Comparison of ENCODE assay signal across 24 mouse cellular contexts in genomic region chr8:94776346-94776745, GRCm38 (mm10). TPM values are rescaled to one million over a fixed set of nuclear protein-coding genes. Genes with fewer than 3 reads are reported as not detected.
"Had no signal": no experiment of that assay in that cellular context is flagged by ENCODE, and none has a peak within 500 bp of the region (broad histone marks: within the 10 kb centered on the region; RNA-seq: fewer than 3 reads in every experiment).

No protein-coding gene starts in this region.

- H3K27ac ChIP-seq: midbrain, embryonic 10.5 days; midbrain, embryonic 12.5 days; neural tube, embryonic 13.5 days; neural tube, embryonic 15.5 days; stomach, embryonic 15.5 days; stomach, postnatal 0 days had no signal

- H3K4me3 ChIP-seq: midbrain, embryonic 10.5 days; midbrain, embryonic 12.5 days; myocyte; neural tube, embryonic 13.5 days; neural tube, embryonic 15.5 days; stomach, embryonic 15.5 days had no signal

- DNase-seq: lung, embryonic 14.5 days; lung, postnatal 10 days; lung, postnatal 4 days; midbrain, embryonic 14.5 days; retina, postnatal 1 day; right cerebral cortex, adult 18-20 months; right cerebral cortex, postnatal 25 days; right cerebral cortex, postnatal 4 days; thymus, adult 2 months; thymus, postnatal 25 days; thymus, postnatal 4 days had no signal

RNA-seq across cellular contexts. Expression of gene Cx3cl1, which starts 4.5 kb away (rescaled TPM):
- total RNA-seq: megakaryocyte-erythroid progenitor cell, adult 5-6 weeks had no signal

RNA-seq across cellular contexts. Expression of gene Ccl22, which starts 31.0 kb away (rescaled TPM):
- total RNA-seq: megakaryocyte, adult 5-6 weeks; megakaryocyte-erythroid progenitor cell, adult 5-6 weeks had no signal
- polyA plus RNA-seq: lung, embryonic 14.5 days; lung, embryonic 16.5 days; midbrain, embryonic 10.5 days; midbrain, embryonic 12.5 days; midbrain, embryonic 16.5 days; myocyte; neural tube, embryonic 11.5 days; neural tube, embryonic 13.5 days; neural tube, embryonic 15.5 days; stomach, embryonic 15.5 days; stomach, postnatal 0 days had no signal

RNA-seq across cellular contexts. Expression of gene Ccl17, which starts 33.9 kb away (rescaled TPM):
- polyA plus RNA-seq: lung, embryonic 14.5 days; lung, embryonic 16.5 days; midbrain, embryonic 10.5 days; midbrain, embryonic 12.5 days; midbrain, embryonic 14.5 days; neural tube, embryonic 11.5 days; neural tube, embryonic 13.5 days; spleen, adult 2 months; stomach, embryonic 15.5 days had no signal
